Mouse (Mus musculus): ENCODE measurements around the gene Gm10306.
A peak's percentile ranks its signal among the peaks of the same experiment; 100 is the strongest.

Gene Gm10306

DNA sequence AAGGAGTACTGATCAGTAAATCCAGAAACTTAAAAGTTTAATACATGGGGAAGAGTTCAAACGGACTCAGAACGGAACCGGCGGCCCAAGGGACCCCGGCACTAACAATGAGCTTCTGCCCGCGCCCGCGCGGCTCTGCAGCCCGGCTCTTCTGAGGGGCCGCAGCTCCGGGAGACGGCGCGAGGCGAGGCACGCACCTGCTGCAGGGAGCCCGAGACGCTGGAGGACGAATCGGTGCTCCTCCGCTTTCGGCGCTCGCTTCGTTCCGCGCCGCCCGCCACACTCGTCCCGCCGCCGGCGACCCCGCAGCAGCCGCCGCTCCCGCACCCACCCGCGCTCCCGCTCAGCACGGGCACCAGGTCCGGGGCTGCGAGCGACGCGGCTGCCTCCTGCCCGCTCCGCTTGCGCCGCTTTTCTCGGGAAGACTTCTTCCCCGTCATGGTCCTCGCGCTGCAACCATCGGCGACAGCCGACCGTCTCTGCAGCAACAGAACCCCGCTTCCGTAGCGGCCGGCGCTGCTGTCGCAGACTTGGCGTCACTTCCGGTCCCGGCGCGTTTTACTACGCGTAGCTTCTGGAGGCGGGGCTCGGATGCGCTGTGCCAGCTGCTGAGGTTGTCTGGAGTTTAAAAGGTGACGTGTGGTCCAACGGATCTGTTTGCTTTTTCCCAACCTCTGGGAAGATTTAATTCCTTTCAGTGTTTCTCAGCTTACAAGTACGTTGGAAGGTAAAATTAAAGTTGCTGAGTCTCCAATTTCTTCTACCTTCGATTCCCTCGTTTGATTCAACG lies at the start of gene Gm10306, which contains the start of gene Caap1:
Gm10306 (plus strand) TSS at position 282 of the 790 bp plus-strand sequence.
Caap1 (minus strand) TSS at position 532 of the 790 bp plus-strand sequence.
- peak; percentile 94 for DNase-seq (ENCODE audit: low read depth, low spot score)
- Histone ChIP-seq H3K27me3 (ENCODE audit: control insufficient read depth, insufficient read depth, low read length, poor library complexity, severe bottlenecking) (no peaks in the 10 kb centered on the region), H3K36me3 (ENCODE audit: control insufficient read depth, insufficient read depth, low read length, poor library complexity, severe bottlenecking) (no peaks in the 10 kb centered on the region)

- no peak for DNase-seq (ENCODE audit: low read depth, low spot score)
- Histone ChIP-seq H3K36me3 (ENCODE audit: control insufficient read depth, insufficient read depth, low read length, poor library complexity, severe bottlenecking) (peaks cover 4% of the 10 kb centered on the region; the same call in 1 of the 2 replicates), H3K27me3 (ENCODE audit: control insufficient read depth, insufficient read depth, low read length, poor library complexity, severe bottlenecking) (no peaks in the 10 kb centered on the region)
Observed at GRCm38 (mm10) chr4:94515366-94515765, 41.0 kb upstream of the Gm10306 start.

DNA sequence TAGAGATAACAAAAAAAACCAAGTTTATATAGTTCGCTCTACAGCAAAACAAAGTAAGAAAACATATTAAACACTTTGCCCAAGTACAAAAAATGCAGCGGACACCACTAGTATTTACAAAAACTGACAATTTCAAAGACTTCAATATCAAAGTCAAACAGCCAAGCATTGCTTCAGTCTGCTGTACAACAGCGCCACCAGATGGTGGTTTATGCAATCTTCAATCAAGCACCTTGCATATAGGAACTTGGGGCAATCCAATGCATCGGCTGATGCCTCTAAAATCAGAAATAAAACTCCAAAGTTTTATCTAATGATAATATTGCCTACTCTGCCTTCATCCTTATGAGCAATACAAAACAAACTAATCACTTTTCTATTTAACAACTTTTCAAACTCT lies 38.7 kb upstream of the Gm10306 start:
- peaks cover 4% of the 10 kb centered on the region; the same call in 1 of the 2 replicates for H3K36me3 ChIP-seq (ENCODE audit: control insufficient read depth, insufficient read depth, low read length, poor library complexity, severe bottlenecking)
- DNase-seq (ENCODE audit: low read depth, low spot score), result peak; percentile 62

DNA sequence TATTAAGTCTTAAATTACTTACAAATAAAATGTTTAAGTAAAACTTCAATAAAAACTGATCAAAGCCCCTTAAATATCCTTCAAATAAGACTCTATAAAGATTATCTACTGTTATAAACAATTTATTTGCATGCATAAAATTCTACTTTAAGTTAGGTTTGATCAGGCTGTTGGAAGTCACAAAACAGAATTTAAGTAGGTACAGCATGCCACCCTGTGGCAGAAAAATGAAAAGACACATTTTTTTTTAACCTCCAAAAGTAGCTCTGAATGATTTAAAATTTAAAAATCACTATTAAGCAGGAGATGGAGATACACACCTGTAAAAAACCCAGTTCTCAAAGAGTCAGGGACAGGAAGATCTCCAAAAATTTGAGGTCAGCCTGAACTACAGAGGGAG lies 33.0 kb upstream of the Gm10306 start:
- peak; percentile 20 for DNase-seq (ENCODE audit: low read depth, low spot score)
- Histone ChIP-seq H3K27me3 (ENCODE audit: control insufficient read depth, insufficient read depth, low read length, poor library complexity, severe bottlenecking) (no peaks in the 10 kb centered on the region), H3K36me3 (ENCODE audit: control insufficient read depth, insufficient read depth, low read length, poor library complexity, severe bottlenecking) (peaks cover 3% of the 10 kb centered on the region; the same call in 1 of the 2 replicates)

More for the DNA sequence above, 38.7 kb upstream of the Gm10306 start:
- no peaks in the 10 kb centered on the region for H3K27me3 ChIP-seq (ENCODE audit: control insufficient read depth, insufficient read depth, low read length, poor library complexity, severe bottlenecking)

DNA sequence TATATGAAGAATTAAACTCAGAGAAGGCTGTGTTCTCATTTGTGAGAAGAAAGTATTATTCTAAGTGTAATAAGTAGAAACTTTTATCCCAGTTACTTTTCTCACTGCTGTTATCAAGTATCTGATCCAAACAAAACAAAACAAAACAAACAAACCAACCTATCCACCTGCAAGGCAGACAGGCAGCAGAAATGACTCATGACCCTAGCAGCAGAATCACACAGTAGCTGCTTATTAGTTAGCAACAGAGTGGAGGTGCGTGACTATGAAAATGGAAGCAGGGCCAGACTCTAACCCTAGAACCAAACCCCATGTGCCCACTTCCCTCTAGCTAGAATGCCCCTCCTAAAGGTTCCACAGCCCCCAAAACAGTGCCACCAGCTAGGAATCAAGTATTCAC lies 26.9 kb upstream of the Gm10306 start:
- Histone ChIP-seq H3K27me3 (ENCODE audit: control insufficient read depth, insufficient read depth, low read length, poor library complexity, severe bottlenecking) (no peaks in the 10 kb centered on the region), H3K36me3 (ENCODE audit: control insufficient read depth, insufficient read depth, low read length, poor library complexity, severe bottlenecking) (no peaks in the 10 kb centered on the region)
- DNase-seq (ENCODE audit: low read depth, low spot score), result no peak

DNA sequence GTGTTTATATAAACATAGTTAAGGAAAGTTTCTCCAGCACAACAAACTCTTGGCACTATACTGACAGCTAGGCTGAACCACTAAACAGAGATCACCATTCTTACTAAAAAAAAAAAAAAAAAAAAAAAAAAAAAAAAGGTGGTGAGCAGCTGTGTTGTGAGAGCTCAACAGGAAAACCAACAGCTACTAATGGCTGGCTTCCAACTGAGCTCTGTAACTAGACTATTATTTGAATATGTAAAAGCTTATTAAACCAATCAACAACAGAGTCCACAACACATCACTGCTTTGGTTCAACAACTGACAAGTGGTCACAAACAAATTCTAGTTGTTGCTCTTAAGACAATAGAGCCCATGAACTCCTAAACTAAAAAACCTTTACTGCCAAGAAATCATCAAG lies 23.1 kb upstream of the Gm10306 start:
- no peak for DNase-seq (ENCODE audit: low read depth, low spot score)
- Histone ChIP-seq H3K36me3 (ENCODE audit: control insufficient read depth, insufficient read depth, low read length, poor library complexity, severe bottlenecking) (no peaks in the 10 kb centered on the region), H3K27me3 (ENCODE audit: control insufficient read depth, insufficient read depth, low read length, poor library complexity, severe bottlenecking) (no peaks in the 10 kb centered on the region)

GRCm38 (mm10) chr4:94543041-94543440 lies 13.3 kb upstream of the Gm10306 start:
- Histone ChIP-seq H3K27me3 (ENCODE audit: control insufficient read depth, insufficient read depth, low read length, poor library complexity, severe bottlenecking) (no peaks in the 10 kb centered on the region), H3K36me3 (ENCODE audit: control insufficient read depth, insufficient read depth, low read length, poor library complexity, severe bottlenecking) (peaks cover 8% of the 10 kb centered on the region)
- DNase-seq (ENCODE audit: low read depth, low spot score), result no peak

GRCm38 (mm10) chr4:94544321-94544720 lies 12.0 kb upstream of the Gm10306 start:
- no peak for DNase-seq (ENCODE audit: low read depth, low spot score)

GRCm38 (mm10) chr4:94554955-94555494 lies 1.3 kb upstream of the Gm10306 start:
- no peaks in the 10 kb centered on the region for H3K36me3 ChIP-seq (ENCODE audit: control insufficient read depth, insufficient read depth, low read length, poor library complexity, severe bottlenecking)
- no peaks in the 10 kb centered on the region for H3K27me3 ChIP-seq (ENCODE audit: control insufficient read depth, insufficient read depth, low read length, poor library complexity, severe bottlenecking)
- no peak for DNase-seq (ENCODE audit: low read depth, low spot score)

More at GRCm38 (mm10) chr4:94544321-94544720, 12.0 kb upstream of the Gm10306 start:
- Histone ChIP-seq H3K27me3 (ENCODE audit: control insufficient read depth, insufficient read depth, low read length, poor library complexity, severe bottlenecking) (no peaks in the 10 kb centered on the region), H3K36me3 (ENCODE audit: control insufficient read depth, insufficient read depth, low read length, poor library complexity, severe bottlenecking) (peaks cover 7% of the 10 kb centered on the region)

GRCm38 (mm10) chr4:94557145-94557544 lies 799 bp downstream of the Gm10306 start:
- no peak for DNase-seq (ENCODE audit: low read depth, low spot score)
- Histone ChIP-seq H3K27me3 (ENCODE audit: control insufficient read depth, insufficient read depth, low read length, poor library complexity, severe bottlenecking) (no peaks in the 10 kb centered on the region), H3K36me3 (ENCODE audit: control insufficient read depth, insufficient read depth, low read length, poor library complexity, severe bottlenecking) (no peaks in the 10 kb centered on the region)

DNA sequence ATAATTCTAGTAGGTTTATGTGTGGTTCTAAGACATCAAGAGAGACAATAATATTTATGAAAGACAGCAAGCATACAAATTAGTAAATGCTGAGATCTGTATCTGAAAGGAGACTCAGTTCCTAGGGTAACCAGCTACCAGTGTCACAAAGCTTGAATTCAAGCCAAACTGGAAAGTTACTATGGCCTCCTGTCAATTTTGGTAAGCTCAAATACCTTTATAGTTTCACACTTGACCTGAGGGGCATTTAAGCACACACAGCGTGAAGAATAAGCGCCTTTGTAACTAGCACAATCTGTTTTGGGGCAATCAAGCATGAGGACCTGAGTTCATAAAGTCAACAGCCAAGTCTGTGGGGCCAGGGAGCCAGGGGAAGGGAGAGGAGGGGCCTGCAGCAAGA lies 2.9 kb downstream of the Gm10306 start:
- Histone ChIP-seq H3K36me3 (ENCODE audit: control insufficient read depth, insufficient read depth, low read length, poor library complexity, severe bottlenecking) (no peaks in the 10 kb centered on the region), H3K27me3 (ENCODE audit: control insufficient read depth, insufficient read depth, low read length, poor library complexity, severe bottlenecking) (no peaks in the 10 kb centered on the region)
- no peak for DNase-seq (ENCODE audit: low read depth, low spot score)

GRCm38 (mm10) chr4:94560316-94560715 lies 4.0 kb downstream of the Gm10306 start:
- no peak for DNase-seq (ENCODE audit: low read depth, low spot score)
- no peaks in the 10 kb centered on the region for H3K27me3 ChIP-seq (ENCODE audit: control insufficient read depth, insufficient read depth, low read length, poor library complexity, severe bottlenecking)
- H3K36me3 ChIP-seq (ENCODE audit: control insufficient read depth, insufficient read depth, low read length, poor library complexity, severe bottlenecking), result no peaks in the 10 kb centered on the region

- H3K27me3 ChIP-seq (ENCODE audit: control insufficient read depth, insufficient read depth, low read length, poor library complexity, severe bottlenecking), result no peaks in the 10 kb centered on the region
- no peak for DNase-seq (ENCODE audit: low read depth, low spot score)
Observed at GRCm38 (mm10) chr4:94561954-94562648, 5.8 kb downstream of the Gm10306 start.

DNA sequence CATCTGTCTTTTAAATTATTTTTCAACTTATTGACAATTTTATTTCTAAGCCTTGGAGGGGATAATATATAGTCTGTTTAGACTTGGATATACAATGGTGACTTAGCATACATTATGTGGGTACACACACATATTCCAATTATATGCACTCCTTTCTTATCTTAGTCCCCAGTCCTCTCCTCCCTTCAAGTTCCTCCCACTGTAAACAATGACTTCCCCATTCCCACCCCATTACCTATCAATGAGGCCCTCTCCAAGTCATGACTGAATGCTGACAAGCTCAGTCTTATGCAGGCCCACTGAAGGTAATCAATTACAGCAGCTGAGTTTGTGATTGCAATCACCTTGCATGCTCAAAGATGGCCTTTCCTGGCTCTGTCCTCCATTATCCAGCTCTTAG lies 8.0 kb downstream of the Gm10306 start:
- Histone ChIP-seq H3K36me3 (ENCODE audit: control insufficient read depth, insufficient read depth, low read length, poor library complexity, severe bottlenecking) (0 out of 2 replicates have a peak, but pooled peaks cover 3% of the 10 kb centered on the region), H3K27me3 (ENCODE audit: control insufficient read depth, insufficient read depth, low read length, poor library complexity, severe bottlenecking) (no peaks in the 10 kb centered on the region)
- DNase-seq (ENCODE audit: low read depth, low spot score), result no peak

More at GRCm38 (mm10) chr4:94561954-94562648, 5.8 kb downstream of the Gm10306 start:
- H3K36me3 ChIP-seq (ENCODE audit: control insufficient read depth, insufficient read depth, low read length, poor library complexity, severe bottlenecking), result no peaks in the 10 kb centered on the region

DNA sequence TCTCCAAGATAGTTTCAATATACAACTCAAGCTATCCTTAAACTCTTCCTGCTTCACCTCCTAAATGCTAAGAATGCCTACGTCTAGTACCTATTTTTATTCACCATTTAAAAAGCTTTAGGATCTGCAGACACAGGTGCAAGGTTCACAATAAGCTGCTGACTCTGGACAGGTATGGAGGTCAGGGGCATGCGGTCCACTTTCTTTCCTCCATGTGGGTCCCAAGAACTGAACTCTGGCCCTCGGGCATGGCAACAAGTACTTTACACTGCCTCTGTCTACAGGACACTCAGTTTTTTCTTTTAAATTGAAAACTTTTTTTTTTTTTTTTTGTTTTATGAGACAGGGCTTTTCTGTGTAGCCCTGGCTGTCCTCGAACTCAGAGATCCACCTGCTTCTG lies 16.3 kb downstream of the Gm10306 start:
- Histone ChIP-seq H3K27me3 (ENCODE audit: control insufficient read depth, insufficient read depth, low read length, poor library complexity, severe bottlenecking) (no peaks in the 10 kb centered on the region), H3K36me3 (ENCODE audit: control insufficient read depth, insufficient read depth, low read length, poor library complexity, severe bottlenecking) (0 out of 2 replicates have a peak, but pooled peaks cover 9% of the 10 kb centered on the region)
- DNase-seq (ENCODE audit: low read depth, low spot score), result no peak

All from splenic B cell, adult 2 months (primary cell).